Mouse (Mus musculus) left cerebral cortex, adult 18-20 months (tissue): ENCODE results near the gene Gm45711. TPM values are rescaled to one million over a fixed set of nuclear protein-coding genes. Genes with fewer than 3 reads are reported as not detected.
"Not testable (repeated sequence)": the region's sequence is repeated elsewhere in the genome, so short reads cannot be mapped to it uniquely, and the experiment has no call there.

ENCODE experiments used
- DNase-seq, 2 experiments: peaks; one replicate each; pipeline ENCODE4 v3.0.0; 2021 to 2022; ENCODE audit warnings: low spot score in 2 of 2, mixed read lengths in 1 of 2
- long read RNA-seq, 2 experiments: library from polyadenylated mRNA; stranded (forward); transcript quantifications; one replicate each; pipeline ENCODE4 v2.0.0; 2021
- total RNA-seq, 2 experiments: library from RNA; stranded (reverse); gene quantifications; 2 replicates each; pipeline ENCODE4 v1.2.3; 2021

Gene Gm45711
- not detected for total RNA-seq
- long read RNA-seq, experiment 1, result 0 reads
- long read RNA-seq, experiment 2, result 0 reads

GRCm38 (mm10) chr8:104309441-104310155 lies at the start of gene Gm45711, which contains the start of gene Cmtm1:
Gm45711 (minus strand) TSS chr8:104310081.
Cmtm1 (minus strand) TSS chr8:104310145.
- not testable (repeated sequence) for DNase-seq

DNA sequence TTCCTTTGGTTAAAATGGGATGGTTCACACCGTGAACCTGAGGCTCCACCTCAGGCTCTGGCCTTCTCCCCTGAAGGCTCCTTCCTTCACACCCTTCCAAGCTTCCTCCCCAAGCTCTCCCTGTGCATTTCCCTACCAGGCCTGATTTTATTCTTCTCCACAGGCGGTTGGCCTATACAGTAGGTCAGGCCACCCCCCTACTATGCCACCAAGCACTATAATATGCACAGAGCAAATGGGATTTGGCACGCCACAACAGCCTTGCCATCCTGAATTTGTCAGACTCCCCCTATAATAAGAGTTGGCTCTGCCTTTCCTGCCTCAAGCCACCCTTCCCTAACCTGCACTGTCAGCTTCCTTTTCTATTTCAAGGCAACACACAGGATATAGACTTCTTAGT lies 48.8 kb upstream of the Gm45711 start:
- DNase-seq, result no peak

DNA sequence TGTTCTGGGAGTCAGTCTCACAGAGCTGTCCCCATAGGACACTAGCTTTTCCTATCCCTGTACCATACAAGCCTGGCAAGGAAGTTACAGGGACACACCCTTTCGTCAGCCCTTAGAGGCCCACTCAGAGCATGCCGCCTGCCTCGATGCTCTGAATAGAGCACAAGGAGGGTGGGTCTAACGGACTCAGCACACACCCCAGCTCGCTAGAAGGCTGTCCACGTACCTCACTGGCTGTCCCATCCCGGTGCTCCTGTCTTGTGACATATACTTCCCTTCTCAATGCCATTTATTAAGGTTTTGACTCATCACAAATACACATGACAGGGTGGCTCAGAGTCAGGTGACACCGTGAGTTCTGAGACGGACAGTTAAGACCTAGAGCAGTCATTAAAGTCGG lies 44.6 kb upstream of the Gm45711 start:
- no peak for DNase-seq

DNA sequence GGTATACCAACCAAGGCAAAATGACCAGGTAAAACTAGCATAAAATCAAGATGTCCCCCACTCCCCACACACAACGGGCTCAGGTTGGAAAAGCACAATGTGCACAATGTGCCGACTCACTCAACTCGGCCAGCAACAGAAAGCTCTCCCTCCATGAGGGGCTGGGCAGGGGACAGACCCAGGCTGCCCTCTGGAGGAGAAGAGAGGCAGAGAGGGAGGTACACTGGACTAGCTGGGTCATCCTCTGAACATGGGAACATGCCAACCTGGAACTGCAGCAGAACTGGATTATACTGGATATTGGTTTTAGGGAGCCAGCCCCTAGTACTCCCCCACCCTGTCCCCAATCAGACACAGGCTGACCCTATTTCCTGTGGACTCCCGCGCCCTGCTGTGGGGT lies 43.3 kb upstream of the Gm45711 start:
- DNase-seq, result no peak

GRCm38 (mm10) chr8:104350047-104350446 lies 40.2 kb upstream of the Gm45711 start:
- DNase-seq, result no peak

- DNase-seq, result no peak
These were observed 39.1 kb upstream of the Gm45711 start for GRCm38 (mm10) chr8:104348971-104349370.

DNA sequence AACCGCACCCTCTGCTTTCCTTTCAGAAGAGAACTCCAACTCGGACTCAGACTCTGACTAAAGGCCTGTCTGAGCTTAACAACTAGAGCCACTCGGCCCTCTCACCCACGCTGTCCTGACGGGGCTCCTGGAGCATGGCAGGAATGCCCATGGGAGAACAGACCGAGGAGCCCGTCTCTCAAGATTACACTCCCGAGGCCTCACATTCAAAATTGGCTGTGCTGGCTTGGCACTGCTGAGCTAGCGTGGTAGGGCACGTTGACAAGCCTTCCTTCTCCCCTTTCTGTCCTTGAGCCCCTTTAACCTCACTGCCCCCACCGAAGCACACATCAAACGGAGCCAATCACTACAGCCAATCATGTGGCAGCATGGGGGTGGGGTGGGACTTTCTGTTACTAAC lies 36.8 kb upstream of the Gm45711 start:
- DNase-seq, result no peak

DNA sequence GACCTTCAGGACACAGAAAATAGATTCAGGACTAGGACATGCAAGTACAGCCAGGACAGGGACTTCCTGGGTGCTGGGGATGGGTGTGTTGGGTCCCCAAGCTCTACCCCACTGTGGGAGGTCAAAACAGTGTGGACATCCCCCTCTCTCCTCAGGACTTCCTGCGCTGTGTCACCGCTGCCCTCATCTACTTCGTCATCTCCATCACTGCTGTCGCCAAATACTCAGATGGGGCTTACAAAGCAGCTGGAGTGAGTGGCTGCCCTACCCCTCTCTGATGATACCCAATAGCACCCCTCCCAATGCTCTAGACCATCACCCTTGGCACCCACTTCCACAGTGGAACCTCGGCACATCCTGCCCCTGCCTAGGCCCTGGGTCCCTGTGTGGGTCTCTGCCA lies 34.7 kb upstream of the Gm45711 start:
- no peak for DNase-seq

DNA sequence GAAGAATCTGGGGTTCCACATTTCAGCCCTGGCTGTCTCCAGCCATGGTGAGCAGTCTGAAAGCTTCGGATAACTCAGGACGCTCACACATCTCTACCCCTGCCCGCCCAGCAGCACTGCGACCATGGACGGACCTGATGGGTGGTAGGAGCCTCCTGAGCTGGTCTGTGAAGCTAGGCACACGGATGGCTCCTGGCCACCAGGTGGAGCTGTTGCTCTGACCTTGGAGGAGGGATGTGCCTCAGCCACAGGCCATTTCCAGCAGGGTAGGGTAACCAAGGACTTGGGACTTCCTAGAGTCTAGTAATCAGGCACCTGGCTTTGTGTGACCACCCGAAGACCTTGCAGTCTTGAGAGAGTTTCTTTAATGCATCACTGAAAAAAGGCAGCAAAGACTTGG lies 34.1 kb upstream of the Gm45711 start:
- DNase-seq, result peak; percentile 88 to 92

DNA sequence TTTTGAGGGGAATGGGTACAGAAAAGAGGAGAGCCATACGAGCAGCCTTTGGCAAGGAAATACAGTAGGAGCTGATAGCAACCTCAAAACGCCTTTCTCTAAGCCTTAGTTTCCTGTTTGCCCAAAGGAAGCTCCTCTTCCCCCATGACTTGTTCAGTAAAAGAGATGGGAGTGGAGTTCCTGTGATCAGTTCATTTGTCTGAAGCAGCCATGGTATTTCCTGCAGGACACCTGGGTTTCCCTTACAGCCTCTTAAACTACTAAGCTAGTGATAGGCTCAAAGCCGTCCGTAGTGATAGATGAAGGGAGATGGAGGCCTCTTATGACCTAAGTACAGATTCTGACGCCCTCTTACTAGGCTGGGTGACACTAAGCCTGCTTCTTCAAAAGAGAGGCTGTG lies 32.5 kb upstream of the Gm45711 start:
- no peak for DNase-seq

- DNase-seq, result no peak
These were observed 31.8 kb upstream of the Gm45711 start for GRCm38 (mm10) chr8:104341678-104342077.

DNA sequence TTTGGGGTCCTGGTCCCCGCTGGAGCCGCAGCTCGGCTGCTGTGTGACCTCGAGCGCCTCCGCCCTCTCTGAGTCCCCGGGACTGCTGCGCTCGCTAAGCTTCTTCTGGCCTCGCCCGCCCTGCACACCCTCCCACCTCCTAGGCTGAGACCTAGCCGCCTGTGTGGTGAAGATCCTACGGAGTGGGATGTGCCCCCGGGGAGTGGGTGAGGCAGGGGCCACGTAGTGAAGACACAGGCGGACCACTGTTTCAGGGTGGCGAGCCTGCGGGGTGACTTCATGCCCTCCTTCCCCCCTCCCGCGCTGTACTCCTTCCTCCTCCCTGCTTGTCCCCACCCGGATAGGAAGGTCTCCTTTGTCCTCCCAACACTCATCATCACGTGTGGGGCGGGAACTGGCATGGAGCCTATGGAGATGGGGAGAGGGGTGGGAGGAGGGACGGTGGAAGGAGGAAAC lies 31.3 kb upstream of the Gm45711 start:
- DNase-seq, result no peak

DNA sequence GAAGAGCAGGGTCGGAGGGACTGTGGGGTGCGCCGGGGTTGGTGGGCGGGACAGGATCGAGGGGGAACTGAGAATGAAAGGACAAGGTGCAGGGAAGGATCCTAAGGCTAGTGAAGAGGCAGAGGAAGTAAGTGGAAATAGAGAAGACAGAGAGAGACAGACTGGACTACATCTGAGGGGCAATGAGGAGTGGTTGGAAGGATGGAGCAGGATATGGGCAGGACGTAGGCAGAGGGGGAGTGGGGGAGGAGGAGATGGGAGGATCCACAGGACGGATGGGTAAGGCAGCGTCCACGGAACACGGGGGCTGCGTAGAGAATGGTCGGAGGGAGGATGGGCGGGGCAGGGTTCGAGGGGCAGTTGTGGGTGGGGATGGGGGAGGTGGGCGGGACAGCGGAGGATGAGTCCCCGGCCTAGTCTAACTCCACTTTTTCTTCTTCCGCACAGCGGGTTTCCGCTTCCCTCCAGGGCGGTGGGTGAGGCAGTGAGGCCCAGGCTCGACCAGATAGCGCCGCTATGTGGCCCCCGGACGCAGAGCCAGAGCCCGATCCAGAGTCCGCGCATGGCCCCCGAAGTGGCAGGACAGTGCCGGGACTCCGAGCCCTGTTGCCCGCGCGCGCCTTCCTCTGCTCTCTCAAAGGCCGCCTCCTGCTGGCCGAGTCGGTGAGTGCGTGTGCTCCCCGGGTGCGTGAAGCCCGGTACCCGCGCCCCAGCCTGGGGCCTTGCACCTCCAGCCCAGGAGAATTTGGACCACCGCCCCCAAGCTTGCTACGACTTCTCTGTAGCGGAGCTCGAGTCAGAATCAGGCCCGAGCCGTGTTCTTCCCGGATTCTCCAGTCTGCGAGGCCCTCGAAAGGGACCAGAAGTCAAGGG lies 30.6 kb upstream of the Gm45711 start:
- DNase-seq, result peak; percentile 59

- no peak for DNase-seq
These were observed 30.0 kb upstream of the Gm45711 start for GRCm38 (mm10) chr8:104339983-104340232.

GRCm38 (mm10) chr8:104339229-104339982 lies 29.5 kb upstream of the Gm45711 start, which contains the start of gene Cmtm3:
Cmtm3 (plus strand) TSS chr8:104339410.
- no peak for DNase-seq

DNA sequence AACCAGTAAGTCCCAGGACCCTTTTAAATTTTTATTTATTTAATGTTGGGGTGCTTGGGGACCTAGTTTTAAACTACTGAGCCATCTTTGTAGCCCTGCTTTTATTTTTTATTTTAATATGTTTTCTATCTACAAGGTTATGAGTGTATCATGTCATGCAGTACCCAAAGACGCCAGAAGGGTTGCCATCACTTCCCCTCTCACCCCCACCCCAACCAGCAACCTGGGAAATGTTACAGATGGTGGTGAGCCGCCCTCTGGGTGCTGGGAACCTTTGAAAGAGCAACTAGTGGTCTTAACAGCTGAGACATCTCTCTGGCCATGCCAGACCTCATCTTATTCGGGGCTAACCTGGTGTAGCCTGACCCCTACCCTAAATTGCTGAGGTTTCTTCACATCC lies 28.0 kb upstream of the Gm45711 start:
- DNase-seq, result no peak

DNA sequence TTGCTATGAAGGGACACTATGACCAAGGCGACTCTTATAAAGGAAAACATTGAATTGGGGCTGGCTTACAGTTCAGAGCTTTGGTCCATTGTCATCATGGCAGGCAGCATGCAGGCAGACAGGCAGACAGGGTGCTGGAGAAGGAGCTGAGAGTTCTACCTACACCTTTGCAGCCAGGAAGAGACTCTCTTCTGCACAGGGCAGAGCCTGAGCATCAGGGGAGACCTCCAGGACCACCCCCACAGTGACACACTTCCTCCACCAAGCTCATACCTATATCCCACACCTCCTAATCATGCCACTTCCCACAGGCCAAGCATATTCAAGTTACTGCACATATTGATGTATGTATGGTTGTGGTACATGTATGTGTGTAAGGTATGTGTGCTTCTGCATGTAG lies 26.9 kb upstream of the Gm45711 start:
- DNase-seq, result no peak

GRCm38 (mm10) chr8:104334196-104334595 lies 24.3 kb upstream of the Gm45711 start:
- no peak for DNase-seq

GRCm38 (mm10) chr8:104333786-104334185 lies 23.9 kb upstream of the Gm45711 start:
- no peak for DNase-seq

GRCm38 (mm10) chr8:104332665-104333631 lies 23.1 kb upstream of the Gm45711 start:
- DNase-seq, result no peak
